Mouse (Mus musculus) kidney, postnatal 0 days (tissue): ENCODE data around the gene Efs. TPM values are rescaled to one million over a fixed set of nuclear protein-coding genes. Genes with fewer than 3 reads are reported as not detected.
"Not testable (repeated sequence)": the region's sequence is repeated elsewhere in the genome, so short reads cannot be mapped to it uniquely, and the experiment has no call there.

ENCODE experiments used
- ATAC-seq: fragments of 200-750 bp; cut with Nextera tagmentation; replicated peaks from 2 replicates; pipeline ENCODE4 v1.8.0; 2017; ENCODE audit warnings: low read depth, moderate number of reproducible peaks, moderate TSS enrichment, moderate library complexity; ENCODE audit not compliant: low FRiP score
- DNase-seq: peaks from one replicate; pipeline ENCODE4 v3.0.0-alpha.2; 2016; ENCODE audit warnings: low spot score
- H3K27ac ChIP-seq: fragments of 300-500 bp; sonication (generic); 2 replicates; pipeline ENCODE4 v1.5.1; 2014; ENCODE audit warnings: mild to moderate bottlenecking
- H3K27me3 ChIP-seq: fragments of 300-500 bp; sonication (generic); 2 replicates; pipeline ENCODE4 v1.6.1; 2014; ENCODE audit warnings: low read length, mixed read lengths; ENCODE audit not compliant: insufficient read depth
- H3K36me3 ChIP-seq: fragments of 300-500 bp; sonication (generic); 2 replicates; pipeline ENCODE4 v1.6.1; 2014; ENCODE audit warnings: low read length, mixed read lengths; ENCODE audit not compliant: insufficient read depth
- H3K4me1 ChIP-seq: fragments of 300-500 bp; sonication (generic); replicated peaks from 2 replicates; pipeline ENCODE4 v1.6.1; 2014; ENCODE audit warnings: antibody characterized with exemption, low read length, mixed read lengths; ENCODE audit not compliant: insufficient read depth
- H3K4me2 ChIP-seq: fragments of 300-500 bp; sonication (generic); 2 replicates; pipeline ENCODE4 v1.6.1; 2014; ENCODE audit warnings: mild to moderate bottlenecking, low read length, moderate library complexity, mixed read lengths
- H3K4me3 ChIP-seq: fragments of 300-500 bp; sonication (generic); replicated peaks from 2 replicates; pipeline ENCODE4 v1.5.1; 2014; ENCODE audit warnings: low read depth, low read length
- H3K9ac ChIP-seq: fragments of 300-500 bp; sonication (generic); 2 replicates; pipeline ENCODE4 v1.6.1; 2014; ENCODE audit warnings: low read depth, low read length
- H3K9me3 ChIP-seq: fragments of 300-500 bp; sonication (generic); replicated peaks from 2 replicates; pipeline ENCODE4 v1.6.1; 2016; ENCODE audit warnings: low read length, inconsistent platforms, mixed read lengths
- CTCF ChIP-seq: IDR thresholded peaks from 2 replicates; pipeline ENCODE4 v1.5.1; 2016; ENCODE audit warnings: antibody characterized with exemption, low read depth, mild to moderate bottlenecking, moderate library complexity
- WGBS: fragments of 180-500 bp; shearing (Covaris S2); extraction: QIAGEN DNeasy Blood & Tissue Kit; methylation state at CpG from one replicate; pipeline ENCODE4 v1.1.7; 2014; 5-methylcytosine and 5-hydroxymethylcytosine counted together
- polyA plus RNA-seq: library from polyadenylated mRNA; unstranded; fragments of >200 nt; fragmentation: Nextera tagmentation; extraction: Ambion mirVana; gene quantifications from 2 replicates; pipeline ENCODE4 v1.2.1, GENCODE M21; 2015

The Efs gene
- 15.0 and 16.0 TPM in 2 replicates for polyA plus RNA-seq

DNA sequence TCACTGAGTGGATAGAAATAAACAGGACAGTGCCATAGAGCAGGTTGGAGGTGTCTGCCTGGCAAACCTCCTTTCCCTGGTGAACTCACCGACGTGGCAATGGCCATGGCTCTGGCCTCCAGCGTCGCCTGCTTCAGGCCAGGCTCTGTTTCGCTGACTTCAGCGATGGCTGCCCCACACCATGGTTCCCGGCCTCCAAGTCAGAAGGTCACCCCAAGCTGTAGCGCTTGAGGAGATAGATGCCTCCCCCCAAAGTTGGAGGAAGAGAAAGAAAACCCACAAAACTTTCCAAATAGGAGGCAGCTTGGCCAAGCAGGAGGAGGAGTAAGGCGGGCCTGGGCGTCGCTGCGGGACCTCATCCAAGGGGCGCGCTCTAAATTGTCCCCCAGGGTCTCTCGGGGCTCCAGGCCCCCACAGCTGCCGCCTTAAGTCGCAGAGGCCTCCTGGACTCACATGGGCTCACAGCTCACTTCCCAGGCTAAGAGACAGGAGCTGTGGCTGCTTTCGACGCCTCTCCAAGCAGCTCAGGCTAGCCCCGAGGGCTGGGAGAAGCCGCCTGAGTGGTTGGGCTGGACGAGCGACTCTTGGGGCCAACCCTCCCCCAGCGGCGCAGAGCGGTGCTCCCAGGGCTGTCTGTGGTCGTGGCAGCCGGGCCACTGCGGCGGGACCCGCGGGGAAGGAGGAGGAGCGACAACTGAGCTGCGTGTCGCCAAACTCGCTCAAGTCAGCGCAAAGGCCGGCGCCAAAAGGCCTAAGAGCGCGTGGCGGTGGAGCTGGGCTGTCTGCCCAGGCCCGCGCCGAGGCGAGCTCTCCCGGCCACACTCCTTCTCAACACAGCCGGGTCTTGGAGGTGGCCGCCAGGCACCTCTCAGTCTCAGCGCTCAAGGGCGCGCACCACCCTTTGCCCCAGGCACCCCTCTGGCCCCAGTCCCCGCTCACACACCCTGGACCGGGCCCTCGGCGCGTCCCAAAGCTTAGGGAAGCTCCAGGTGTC is at the start of gene Efs:
TSS of gene Efs (minus strand) at position 778 of the 994 bp plus-strand sequence.
- DNase-seq (peak; percentile 75), ATAC-seq (peak; percentile 67)
- H3K4me2 ChIP-seq: peak within 1 kb of the TSS; percentile 88
- H3K9me3 ChIP-seq: no peaks in the 10 kb centered on the region
- peak within 1 kb of the TSS; percentile 95 for H3K27ac ChIP-seq
- WGBS: 4% methylated on average over 57 of the region's 57 CpGs
- no peaks in the 10 kb centered on the region for H3K27me3 ChIP-seq
- no peak for TF ChIP-seq CTCF
- H3K9ac ChIP-seq: peak within 1 kb of the TSS; percentile 80
- no peaks in the 10 kb centered on the region for H3K36me3 ChIP-seq
- peaks cover 22% of the 10 kb centered on the region for H3K4me1 ChIP-seq
- peak within 1 kb of the TSS; percentile 48 for H3K4me3 ChIP-seq

DNA sequence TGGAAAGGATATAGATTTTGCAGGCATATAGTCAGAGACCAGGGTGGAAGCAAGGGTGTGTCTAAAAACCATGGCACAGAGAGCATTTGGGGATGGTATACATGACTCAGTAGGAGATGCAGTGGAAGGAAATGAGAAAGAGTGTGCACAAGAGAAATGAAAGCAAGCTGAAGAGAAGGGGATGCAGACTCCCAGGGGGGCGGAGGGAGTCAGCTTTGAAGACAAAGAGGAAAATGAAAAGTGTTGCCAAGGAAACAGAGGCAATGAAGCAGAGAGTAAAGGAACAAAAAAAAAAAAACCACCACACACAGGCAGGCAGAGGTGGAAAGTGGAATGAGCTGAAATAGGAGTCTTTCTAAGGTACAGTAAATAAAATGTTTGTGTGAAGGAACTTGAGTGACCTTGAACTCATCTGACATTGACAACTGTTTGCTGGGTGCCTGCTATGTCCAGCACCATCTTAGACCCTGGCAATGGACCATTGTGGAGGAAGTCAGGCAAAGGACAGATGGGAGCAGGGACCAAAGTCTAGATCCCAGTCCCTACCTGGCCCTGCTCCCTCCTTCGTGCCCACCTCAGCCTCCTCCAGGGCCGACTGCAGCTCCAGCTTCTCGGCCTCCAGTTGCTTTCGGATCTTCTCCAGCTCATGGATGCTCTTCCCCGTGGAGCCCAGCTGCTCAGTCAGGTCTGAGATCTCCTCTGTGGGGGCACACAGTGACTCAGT is 48.3 kb upstream of the Efs start:
- Histone ChIP-seq H3K36me3 (no peaks in the 10 kb centered on the region), H3K27me3 (no peaks in the 10 kb centered on the region), H3K9me3 (no peaks in the 10 kb centered on the region), H3K4me3 (no peak overlapping the region), H3K4me2 (no peak overlapping the region), H3K9ac (no peak overlapping the region), H3K27ac (no peak overlapping the region), H3K4me1 (no peaks in the 10 kb centered on the region)
- no peak for ATAC-seq
- no peak for TF ChIP-seq CTCF
- 73% methylated on average over 6 of the region's 6 CpGs for WGBS
- DNase-seq: no peak

DNA sequence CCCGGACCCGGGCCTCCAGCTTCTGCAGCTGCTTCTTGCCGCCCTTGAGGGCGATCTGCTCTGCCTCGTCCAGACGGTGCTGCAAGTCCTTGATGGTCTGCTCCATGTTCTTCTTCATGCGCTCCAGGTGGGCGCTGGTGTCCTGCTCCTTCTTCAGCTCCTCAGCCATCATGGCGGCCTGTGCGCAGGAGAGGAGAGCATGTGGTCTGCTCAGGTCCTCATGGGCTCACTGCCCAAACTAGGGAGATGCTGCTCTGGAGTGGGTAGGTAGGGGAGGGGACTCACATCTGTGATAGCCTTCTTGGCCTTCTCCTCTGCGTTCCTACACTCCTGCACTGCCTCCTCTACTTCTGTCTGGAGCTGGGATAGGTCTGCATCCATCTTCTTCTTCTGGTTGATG is 46.9 kb upstream of the Efs start:
- not testable (repeated sequence) for H3K9me3 ChIP-seq, H3K4me2 ChIP-seq, H3K4me3 ChIP-seq, H3K36me3 ChIP-seq, H3K27ac ChIP-seq, H3K4me1 ChIP-seq, ATAC-seq, H3K27me3 ChIP-seq, H3K9ac ChIP-seq, DNase-seq
- whole genome bisulfite sequencing: 94% methylated on average over 8 of the region's 11 CpGs

DNA sequence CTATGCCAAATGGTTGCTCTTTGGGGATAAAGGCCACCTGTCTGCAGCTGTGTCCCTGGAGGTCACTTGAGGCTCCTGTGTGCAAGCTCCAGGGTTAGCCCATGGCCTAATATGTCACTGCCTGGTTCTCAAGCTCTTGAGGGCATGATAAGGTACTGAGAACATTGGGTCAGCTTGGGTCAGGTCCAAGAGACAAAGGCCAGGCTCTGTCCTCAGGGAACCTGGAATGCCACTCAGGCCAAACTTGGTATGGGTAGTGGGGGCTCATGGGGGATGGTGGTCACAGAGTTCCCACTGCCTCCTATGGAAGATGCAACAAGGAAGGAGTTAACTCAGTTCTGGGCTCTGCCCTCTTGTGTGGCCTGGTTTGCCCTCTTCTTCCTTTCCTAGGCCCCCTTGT is 42.4 kb upstream of the Efs start:
- Histone ChIP-seq H3K36me3 (no peaks in the 10 kb centered on the region), H3K27ac (no peak overlapping the region), H3K4me2 (no peak overlapping the region), H3K4me1 (no peaks in the 10 kb centered on the region), H3K9me3 (no peaks in the 10 kb centered on the region), H3K4me3 (no peak overlapping the region), H3K9ac (no peak overlapping the region), H3K27me3 (no peaks in the 10 kb centered on the region)
- no peak for ATAC-seq
- no peak for TF ChIP-seq CTCF
- no peak for DNase-seq

DNA sequence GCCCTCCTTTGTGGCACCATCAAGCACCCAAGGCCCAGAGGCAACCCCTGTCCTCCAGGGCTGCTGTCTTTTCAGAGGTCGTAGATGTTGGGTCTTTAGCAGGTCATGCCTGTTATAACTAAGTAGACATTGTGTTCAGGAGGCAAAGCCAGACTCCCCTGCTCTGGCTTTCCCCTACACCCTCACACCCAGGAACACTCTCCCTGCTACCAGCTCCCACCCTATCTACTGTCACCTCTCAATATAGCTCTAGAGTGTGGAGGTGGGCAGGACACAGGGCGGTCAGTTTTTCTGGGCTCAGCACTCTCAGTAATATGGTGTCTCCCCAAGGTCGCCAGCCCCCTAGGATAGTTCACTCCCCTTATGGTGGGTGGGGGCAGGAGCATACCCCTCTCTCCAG is 41.9 kb upstream of the Efs start:
- Histone ChIP-seq H3K4me2 (no peak overlapping the region), H3K27me3 (no peaks in the 10 kb centered on the region), H3K27ac (no peak overlapping the region), H3K9ac (no peak overlapping the region), H3K9me3 (no peaks in the 10 kb centered on the region), H3K4me1 (no peaks in the 10 kb centered on the region), H3K4me3 (no peak overlapping the region), H3K36me3 (no peaks in the 10 kb centered on the region)
- 91% methylated on average over 3 of the region's 3 CpGs for WGBS
- no peak for TF ChIP-seq CTCF
- no peak for DNase-seq
- no peak for ATAC-seq

GRCm38 (mm10) chr14:54966320-54966977 is 40.5 kb upstream of the Efs start, which contains the start of gene Myh6:
Gene Myh6, minus strand, starts transcription at chr14:54966927.
- Histone ChIP-seq H3K9ac (no peak within 1 kb of the TSS), H3K27ac (no peak within 1 kb of the TSS), H3K4me2 (no peak within 1 kb of the TSS), H3K36me3 (no peaks in the 10 kb centered on the region), H3K27me3 (no peaks in the 10 kb centered on the region), H3K9me3 (no peaks in the 10 kb centered on the region), H3K4me1 (no peaks in the 10 kb centered on the region), H3K4me3 (no peak within 1 kb of the TSS)
- no peak for TF ChIP-seq CTCF
- WGBS: 70% methylated on average over 7 of the region's 7 CpGs
- DNase-seq (no peak), ATAC-seq (no peak)
